Mouse (Mus musculus): ENCODE measurements around the gene Tet3. TPM values are rescaled to one million over a fixed set of nuclear protein-coding genes. Genes with fewer than 3 reads are reported as not detected.
A peak's percentile ranks its signal among the peaks of the same experiment; 100 is the strongest.

Gene Tet3
- total RNA-seq, 2 experiments from 2014 or later = 46.2 to 49.0 TPM

DNA sequence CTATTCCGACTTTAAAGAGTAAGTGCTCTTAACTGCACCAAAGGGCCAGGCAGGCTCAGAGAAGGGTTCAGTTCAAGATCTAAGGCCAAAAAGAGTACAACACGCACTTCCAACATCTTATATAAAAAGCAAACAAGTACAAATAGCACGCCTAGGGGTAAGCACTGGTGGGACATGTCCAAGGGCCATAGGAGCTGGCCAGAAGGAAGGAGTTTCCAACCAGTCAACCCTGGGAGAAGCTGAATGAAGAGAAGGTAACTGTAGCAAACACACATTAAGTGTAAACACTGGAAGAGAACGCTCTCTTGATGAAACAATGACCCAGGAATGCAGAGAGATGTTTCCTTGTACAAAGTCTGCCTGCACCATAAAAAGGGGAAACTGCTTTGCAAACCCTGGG, 64.8 kb downstream of the Tet3 start:
- DNase-seq = no peak
- intact Hi-C loops (cut with DNase I) = no loop called here

DNA sequence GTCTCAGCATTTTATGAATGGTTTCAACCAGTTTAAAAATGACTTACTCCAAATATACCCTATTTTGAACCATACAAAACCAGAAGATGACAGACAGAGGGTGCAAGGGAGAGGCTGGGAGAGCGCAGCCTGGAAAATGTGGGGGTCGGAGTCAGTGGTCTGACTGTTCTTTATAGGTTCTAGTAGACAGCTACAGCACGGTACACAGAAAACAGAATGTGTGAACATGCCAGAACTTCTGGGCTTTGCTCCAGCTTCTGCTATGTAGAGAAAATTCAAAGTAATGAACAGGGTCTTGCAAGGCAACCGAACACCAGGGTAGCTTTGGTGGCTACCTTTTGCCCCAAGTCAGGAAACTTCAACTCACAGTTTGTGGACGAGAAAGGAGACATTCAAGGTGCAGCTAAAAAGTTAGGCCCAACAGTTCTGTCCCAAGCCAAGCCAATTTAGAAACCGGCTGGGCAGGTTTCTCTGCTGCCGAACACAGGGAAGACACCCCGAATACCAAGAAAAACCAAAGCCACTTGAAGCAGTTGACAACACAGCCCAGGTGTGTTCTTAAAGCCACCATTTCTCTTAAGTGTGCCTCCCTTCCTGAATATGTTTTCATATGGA, 66.6 kb downstream of the Tet3 start:
- DNase-seq = peak in 1 of 2 experiments; percentile 44
- intact Hi-C loops (cut with DNase I) = no loop called here

DNA sequence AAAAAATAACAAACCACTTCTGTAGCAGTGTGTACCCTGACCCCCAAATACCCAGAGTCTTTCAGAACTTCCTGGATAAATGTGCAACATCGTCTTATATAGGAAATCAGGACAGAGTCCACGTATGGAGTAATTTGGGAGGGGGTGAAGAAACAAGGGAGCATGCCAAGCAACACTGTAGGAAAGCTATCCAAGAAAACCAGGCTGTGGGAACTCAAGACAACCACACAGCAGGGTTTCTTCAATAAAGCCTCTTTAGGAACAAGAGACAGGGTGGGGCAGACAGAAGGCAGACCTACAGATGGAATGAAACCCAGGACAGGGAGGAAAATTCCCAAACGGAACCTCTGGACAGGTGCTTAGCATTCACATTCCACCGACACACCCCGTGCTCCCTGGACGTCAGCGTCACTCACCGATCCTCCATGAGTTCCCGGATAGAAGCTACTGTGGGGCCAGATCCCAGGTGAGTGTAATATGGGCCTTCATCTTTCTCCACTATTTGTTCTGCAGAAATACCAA, 73.3 kb downstream of the Tet3 start:
- intact Hi-C loops (cut with DNase I) = no loop called here
- DNase-seq = no peak

DNA sequence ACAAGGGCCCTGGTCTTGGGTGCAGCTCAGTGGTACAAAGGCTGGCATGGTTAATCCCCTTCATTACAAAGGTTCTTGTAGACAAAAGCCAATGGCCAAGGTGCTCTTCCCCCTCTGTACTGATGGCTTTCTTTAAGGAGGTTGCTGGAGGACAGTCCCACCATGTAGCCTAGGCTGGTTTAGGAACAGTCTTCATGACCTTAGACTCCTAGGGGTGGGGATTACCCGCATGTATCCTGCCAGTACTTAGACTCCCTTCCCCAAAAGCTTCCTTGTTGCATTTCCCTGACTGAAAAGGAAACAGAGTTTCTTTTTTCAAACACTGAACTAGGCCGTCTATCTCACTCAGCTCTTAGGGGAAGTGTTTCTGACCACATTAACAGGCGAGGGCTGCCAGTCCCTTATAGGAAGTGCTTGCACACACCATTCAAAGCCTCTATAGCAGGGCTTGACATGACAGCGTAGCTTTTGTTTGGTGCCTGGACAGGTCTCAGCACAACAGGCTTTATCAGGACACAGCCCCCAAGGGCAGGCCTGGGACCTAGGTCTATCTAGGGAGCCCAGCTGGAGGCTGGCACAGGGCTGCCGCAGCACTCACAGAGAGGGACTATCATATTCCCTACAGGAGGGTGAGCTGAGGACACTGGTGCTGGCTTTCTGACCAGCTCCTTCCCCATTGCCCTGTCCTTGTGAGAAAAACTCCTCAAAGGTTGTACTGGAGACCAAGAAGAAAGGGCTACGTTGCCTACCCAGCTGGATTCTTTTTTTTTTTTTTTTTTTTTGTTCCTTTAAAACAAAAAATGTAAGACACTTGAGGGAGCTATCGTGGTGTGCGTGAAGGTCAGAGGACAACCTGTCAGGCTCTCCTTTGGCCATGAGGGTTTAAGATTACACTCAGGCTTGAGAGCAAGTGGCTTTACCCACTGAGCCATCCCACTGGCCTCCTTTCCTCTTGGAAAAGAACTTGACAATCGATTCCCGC, 77.1 kb downstream of the Tet3 start:
- intact Hi-C loops (cut with DNase I) = no loop called here
- peak; percentile 54 to 63 for DNase-seq

DNA sequence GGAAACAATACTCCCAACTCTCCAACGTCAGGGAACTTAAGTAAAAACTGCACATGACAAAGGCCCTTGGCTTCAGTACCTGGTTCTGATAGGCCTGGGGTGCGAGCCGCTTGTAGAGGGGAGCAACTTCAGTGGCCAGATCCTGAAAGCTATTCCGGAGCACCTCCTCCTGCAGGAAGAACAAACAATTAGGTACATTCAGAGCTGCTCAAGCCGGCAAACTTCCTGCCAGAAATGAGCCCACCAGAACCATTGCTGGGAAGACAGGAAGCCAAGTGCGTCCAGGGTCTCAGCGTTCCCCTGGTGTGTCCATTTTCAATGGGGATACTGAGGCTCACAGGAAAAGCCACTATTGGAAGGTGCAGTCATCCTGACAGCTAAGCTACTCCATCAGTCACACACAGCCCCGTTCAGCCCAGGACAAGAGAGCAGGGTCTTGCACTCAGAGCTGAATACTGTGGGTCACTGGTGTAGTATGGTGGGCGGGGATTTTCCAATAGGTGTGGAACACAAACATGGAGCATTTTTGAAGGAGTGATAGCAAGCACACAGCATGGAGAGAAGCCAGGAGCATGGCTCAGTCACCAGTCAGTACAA, 85.1 kb downstream of the Tet3 start:
- intact Hi-C loops (cut with DNase I) = no loop called here
- no peak for DNase-seq

DNA sequence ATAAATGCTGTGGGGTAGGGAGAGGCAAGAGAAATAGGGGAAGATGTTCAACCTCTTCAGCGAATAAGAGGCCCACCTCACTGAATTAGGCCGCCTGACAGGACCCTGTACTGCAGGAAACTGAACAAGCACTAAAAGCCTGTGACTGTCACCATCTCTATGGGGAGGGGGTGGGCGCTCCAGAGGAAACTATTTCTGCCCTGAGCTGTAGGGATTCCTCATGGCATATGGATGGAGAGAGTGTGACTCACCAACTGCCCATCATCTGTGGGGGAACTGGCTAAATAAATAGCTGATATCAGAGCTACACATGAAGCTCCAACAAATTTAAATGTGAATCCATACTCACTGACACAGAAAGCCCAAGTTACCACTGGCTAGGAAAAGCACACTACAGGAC, 87.5 kb downstream of the Tet3 start:
- DNase-seq = no peak
- intact Hi-C loops (cut with DNase I) = no loop called here

DNA sequence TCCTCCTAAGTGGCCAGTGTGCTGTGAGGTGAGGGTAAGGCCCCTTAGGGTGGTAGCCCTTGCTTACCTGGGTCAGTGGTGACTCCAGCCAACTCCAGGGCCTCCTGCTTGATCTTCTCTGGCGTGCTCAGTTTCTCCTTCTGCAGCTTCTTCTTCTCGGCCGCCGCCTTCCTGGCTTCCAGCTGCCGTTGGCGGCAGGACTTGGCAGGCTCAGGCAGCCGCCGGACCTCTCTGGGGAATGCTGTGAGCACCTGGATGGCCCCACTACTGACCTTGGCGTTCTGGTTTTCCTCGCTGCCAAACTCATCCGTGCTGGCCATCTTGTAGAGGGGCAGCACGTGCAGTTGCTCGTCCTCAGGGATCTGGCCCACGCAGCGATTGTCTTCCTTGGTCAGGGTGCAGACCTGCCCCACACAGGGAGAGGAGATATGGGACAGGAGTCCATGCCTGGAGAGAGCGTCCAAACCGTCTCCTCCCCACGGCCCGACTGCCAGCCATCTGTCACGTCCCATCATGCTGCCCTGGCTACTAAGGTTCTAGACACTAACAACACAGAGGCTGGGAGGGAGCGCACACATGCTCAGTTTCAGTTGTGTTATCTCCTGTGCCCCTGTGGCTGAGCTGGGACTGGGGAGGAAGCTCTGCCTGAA, 88.4 kb downstream of the Tet3 start:
- intact Hi-C loops (cut with DNase I) = no loop called here
- DNase-seq = no peak

DNA sequence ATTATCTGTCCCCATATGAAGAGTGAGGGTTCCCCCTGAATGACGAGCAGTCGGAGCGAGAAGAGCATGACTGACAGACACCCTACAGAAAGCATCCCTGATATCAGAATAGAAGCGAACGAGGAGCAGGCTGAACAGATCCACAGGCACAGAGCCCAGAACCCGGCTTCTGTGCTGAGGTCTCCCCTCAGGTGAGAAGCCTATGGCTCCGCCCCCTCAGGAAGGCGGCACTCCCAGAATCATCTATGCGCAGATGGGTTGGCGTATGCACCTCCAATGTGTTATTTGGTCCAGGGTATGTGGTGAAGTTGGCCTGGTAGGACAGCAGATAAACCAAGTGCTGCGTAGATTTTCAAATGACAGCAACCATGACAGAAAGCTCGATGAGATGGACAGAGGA, 95.8 kb downstream of the Tet3 start:
- no peak for DNase-seq
- intact Hi-C loops (cut with DNase I) = no loop called here

DNA sequence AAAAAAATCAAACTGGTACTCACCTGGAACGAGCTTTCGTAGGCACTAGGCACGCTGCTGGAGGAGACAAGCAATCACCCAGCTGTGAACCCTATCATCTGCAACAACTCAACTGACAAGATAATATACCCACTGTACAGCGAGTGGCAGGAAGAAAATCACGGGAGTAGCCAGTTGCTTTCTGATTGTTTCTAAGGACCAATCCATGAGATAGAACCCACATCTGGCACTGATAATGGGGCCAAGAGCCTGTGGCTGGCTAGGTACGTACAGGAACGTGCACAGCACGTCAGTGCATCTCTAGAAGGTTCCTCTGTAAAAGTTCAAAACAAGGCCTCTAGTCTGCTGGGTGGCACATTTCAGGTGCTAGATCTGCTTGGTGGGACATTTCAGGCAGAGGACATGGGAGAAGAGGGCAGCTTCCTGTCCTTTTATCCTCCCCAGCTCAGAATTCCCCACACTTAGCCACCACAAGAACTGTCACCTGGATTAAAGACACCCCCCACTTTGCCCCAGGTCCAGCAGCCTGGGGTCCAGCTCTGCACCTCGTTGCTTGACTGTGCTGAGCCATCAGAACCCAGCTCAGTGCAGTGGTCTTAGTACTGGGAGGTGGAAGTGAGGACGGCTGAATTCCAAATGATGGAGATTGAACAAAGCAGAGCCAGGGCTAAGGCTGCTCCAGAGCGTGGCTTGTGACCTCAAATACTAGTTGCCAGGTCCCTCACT, 97.2 kb downstream of the Tet3 start:
- intact Hi-C loops (cut with DNase I) = no loop called here
- no peak for DNase-seq

DNA sequence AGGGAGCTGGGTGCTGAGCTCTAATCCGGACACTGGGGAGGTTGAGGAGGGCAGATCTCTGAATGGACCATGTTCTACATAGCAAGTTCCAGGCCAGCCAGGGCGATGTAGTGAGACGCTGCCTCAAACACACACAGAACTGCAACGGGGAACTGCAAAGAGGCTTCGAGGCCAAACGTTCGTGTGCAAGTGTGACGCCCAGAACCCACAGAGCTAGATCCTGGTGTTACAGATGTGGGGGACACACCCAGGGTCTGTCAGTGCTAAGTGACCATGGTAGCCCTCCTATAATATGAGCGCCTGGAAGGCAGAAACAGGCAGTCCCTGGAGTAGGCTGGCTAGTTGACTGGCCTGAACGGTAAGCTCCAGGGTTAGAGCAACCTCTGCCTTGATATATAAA, 101.4 kb downstream of the Tet3 start:
- intact Hi-C loops (cut with DNase I) = loop anchor here (5.0 to 10.0 kb wide), 4 partner anchors 143 to 315 kb away; partner anchors contain the start of gene Slc4a5
- DNase-seq = no peak

DNA sequence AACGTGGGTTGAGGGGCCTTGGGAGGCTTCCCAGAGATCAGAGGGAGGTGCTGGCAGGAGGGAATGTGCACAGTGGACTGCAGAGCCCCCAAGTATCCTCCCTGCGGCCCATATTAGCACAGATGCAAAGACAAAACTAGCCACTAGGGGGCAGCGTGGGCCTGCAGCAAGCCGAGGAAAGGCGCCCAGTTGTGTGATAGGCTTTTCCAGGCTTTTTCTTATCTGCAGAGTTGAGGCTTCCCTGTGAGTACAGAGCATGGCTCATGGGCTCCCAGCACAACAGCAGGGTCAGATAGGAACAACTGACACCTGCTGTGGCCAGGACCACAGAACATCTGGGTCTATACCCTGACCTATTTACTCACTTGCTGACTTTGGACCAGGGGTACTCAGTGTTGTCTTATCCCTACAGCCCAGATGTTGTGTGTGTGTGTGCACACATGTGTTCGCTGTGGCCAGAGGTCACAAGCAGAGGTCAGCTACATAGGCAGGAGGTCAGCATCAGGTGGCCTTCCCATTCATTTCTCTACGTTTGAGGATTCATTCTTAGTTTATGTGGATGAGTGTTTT, 102.2 kb downstream of the Tet3 start:
- intact Hi-C loops (cut with DNase I) = loop anchor here (1.0 to 10.0 kb wide), 5 partner anchors 142 to 316 kb away; partner anchors contain the start of gene Slc4a5
- DNase-seq = peak; percentile 87 to 93

DNA sequence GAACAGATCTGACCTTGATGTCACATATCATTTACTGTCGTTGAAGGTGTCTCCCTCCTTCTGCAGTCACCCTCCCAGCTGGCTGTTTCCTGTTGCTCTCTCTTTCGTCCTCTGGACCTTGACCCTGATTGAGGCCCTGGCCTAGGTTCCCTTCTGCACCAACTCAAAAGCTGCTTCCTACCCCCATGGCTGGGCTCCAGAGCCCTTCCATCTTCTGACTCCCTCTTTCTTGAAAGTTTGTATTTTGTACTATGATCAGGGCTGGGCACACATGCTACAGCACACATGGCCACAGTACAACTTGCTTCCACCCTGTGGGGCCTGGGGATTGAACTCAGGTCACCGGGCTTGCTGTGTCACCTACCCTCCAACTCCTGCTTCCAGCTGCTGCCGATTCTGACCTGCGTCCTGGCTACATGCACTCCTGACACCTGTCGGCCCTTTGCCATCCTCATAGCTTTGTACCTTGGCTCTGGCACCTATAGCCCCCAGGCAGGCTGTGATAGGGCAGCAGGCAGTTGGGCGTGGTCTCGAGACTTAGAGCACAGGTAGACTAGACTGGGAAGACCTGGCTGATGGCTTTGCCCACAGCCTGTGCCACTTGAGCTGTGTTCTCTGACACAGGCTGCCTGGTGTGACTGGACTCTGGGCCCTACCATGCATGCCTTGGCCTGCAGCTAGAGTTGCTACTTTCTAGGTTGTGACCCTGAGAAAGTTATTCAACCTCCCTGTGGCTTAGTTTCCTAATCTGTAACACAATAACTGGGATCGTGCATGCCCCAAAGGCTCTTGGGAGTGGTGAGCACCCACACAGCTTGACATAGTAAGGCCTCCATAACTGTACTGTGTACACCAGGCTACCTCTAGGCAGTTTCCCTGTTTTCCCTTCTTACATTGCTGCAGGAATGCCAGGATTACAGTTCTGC, 103.8 kb downstream of the Tet3 start:
- intact Hi-C loops (cut with DNase I) = loop anchor here (5.0 to 10.0 kb wide), 4 partner anchors 140 to 317 kb away; partner anchors contain the start of gene Slc4a5
- DNase-seq = no peak

DNA sequence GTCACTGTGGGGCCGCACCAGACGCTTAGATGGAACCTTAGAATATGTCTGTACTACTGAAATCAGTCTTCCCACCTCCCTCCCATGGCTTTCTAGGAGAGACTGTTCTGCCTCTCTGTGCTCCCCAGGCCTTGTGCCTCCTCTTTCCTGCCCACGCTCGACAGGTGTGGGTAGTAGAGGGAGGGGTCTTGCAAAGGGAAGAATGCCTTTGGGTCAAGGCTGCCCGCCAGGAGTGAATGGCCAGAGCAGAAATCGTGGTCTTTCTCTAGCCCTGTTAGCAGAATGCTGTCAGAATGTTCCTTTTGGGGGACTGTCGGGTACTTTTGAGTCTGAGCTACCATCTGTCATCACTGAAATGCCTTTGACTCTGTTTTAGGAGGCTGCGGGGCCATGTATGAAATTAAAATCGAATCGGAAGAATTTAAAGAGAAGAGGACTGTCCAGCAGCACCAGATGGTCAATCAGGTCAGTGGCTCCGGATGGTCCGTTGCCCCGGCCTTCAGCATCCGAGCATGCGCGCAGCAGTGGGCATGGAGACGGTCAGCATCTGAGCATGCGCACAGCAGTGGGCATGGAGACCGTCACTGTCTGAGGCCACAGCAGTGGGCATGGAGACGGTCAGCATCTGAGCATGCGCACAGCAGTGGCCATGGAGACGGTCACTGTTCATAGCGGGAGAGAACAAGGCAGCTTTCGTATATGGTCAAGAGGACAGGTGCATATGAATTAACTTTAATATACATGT, 106.0 kb downstream of the Tet3 start:
- intact Hi-C loops (cut with DNase I) = loop anchor here (10.0 kb wide), 1 partner anchor 138 kb away; the partner anchor contains the start of gene Slc4a5
- no peak for DNase-seq

DNA sequence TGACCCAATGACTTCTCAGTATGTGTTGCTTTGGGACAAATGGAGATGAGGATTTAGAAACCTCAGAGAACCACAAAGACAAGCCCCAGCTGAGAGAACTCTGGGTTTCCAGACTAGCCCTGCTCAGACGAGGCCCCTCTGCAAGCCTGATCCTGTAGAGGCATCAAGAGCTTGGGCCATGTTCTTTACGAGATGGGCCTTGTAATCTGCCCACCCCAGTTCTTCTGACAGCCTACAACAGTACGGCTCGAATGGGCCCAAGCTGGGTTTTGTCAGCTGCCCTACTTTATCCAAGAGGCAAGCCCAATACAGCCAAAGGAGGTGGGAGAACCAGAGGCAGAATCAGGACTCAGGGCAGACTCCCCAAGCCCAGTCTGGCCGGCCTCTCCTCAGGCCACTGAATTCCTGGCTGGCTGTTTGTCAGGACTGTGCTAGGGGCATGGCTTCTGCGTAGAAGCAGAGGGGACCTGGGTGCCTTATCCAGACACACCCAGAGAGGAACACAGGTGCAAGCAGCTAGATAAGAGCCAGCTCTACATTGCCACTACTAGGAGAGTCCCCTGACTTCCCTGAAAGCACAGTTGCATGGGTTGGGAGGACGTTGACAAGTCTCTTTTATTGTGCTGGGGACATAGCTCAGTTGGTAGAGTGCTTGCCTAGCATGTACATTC, 107.3 kb downstream of the Tet3 start:
- intact Hi-C loops (cut with DNase I) = loop anchor here (10.0 kb wide), 1 partner anchor 137 kb away; the partner anchor contains the start of gene Slc4a5
- no peak for DNase-seq

DNA sequence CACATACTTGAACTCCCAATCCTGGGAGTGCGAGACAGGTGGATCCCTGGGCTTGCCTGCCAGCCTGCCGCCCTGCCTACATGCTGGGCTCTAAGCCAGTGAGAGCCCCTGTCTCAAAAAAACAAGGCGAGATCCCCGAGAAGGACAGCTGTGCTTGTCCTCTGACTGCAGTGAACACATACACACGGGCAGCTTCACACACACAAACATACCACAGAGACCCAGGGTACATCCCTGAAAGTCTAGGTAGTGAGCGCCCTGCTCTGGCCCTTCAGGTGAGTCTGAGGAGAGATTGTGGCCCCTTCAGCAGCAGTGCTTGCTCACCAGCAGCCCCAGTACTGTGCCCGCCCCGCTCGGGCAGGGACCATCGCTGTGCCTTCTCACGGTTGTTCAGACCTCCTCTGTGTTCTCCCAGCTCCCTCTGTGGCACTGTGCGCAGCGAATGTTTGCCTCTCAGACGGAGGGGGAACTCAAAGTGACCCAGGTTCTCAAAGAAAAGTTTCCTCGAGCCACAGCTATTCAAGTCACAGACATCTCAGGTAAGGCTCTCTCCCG, 108.0 kb downstream of the Tet3 start:
- DNase-seq = no peak
- intact Hi-C loops (cut with DNase I) = loop anchor here (10.0 kb wide), 1 partner anchor 136 kb away; the partner anchor contains the start of gene Slc4a5

DNA sequence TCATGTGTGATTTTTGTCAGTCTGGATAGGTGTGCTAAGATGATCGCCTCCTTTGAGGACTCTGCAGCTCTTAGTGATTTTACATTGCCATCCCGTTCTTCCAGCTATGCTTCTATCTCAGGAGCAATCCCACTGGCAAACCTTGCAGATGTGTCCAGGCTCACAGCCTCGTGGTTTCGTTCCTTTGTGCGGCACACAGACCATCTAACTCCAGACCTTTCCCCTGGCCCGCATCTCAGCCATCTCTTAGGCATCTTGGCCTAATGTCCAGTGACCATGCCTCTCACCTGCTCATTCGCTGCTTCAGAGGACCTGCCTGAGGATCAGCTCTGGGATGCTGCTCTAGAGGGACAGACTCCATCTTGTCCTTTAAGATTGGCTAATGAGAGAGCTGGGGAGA, 108.7 kb downstream of the Tet3 start:
- DNase-seq = no peak
- intact Hi-C loops (cut with DNase I) = loop anchor here (10.0 kb wide), 1 partner anchor 135 kb away; the partner anchor contains the start of gene Slc4a5
